Mouse (Mus musculus) 416B (cell line): ENCODE data around the gene Zfp738.
"Not testable (repeated sequence)": the region's sequence is repeated elsewhere in the genome, so short reads cannot be mapped to it uniquely, and the experiment has no call there.

ENCODE experiments used
- DNase-seq: peaks from one replicate; pipeline ENCODE4 v3.0.0; 2011; ENCODE audit warnings: low read depth

Gene Zfp738

GRCm38 (mm10) chr13:67686971-67687370 lies at the start of gene Zfp738:
Gene Zfp738, minus strand, starts transcription at chr13:67687071.
- DNase-seq, result no peak

GRCm38 (mm10) chr13:67734391-67734790 lies 47.5 kb upstream of the Zfp738 start:
- DNase-seq, result not testable (repeated sequence)

GRCm38 (mm10) chr13:67729441-67729840 lies 42.6 kb upstream of the Zfp738 start:
- DNase-seq, result peak; percentile 54

- peak; percentile 68 for DNase-seq
Observed at GRCm38 (mm10) chr13:67728641-67729318, 41.9 kb upstream of the Zfp738 start, which contains the start of gene Zfp65. Gene Zfp65, minus strand, starts transcription at chr13:67729173.

GRCm38 (mm10) chr13:67728106-67728505 lies 41.2 kb upstream of the Zfp738 start:
- DNase-seq, result peak; percentile 48

GRCm38 (mm10) chr13:67725331-67725730 lies 38.5 kb upstream of the Zfp738 start:
- DNase-seq, result not testable (repeated sequence)

GRCm38 (mm10) chr13:67723848-67724479 lies 37.1 kb upstream of the Zfp738 start:
- DNase-seq, result peak; percentile 94

- DNase-seq, result not testable (repeated sequence)
Observed at GRCm38 (mm10) chr13:67683841-67684240, 3.0 kb downstream of the Zfp738 start.

GRCm38 (mm10) chr13:67682959-67683735 lies 3.7 kb downstream of the Zfp738 start:
- DNase-seq, result peak; percentile 95

- DNase-seq, result peak; percentile 11
Observed at GRCm38 (mm10) chr13:67674902-67675301, 12.0 kb downstream of the Zfp738 start.

- DNase-seq, result no peak
Observed at GRCm38 (mm10) chr13:67652496-67652895, 34.4 kb downstream of the Zfp738 start.

- peak; percentile 97 for DNase-seq
Observed at GRCm38 (mm10) chr13:67637294-67638007, 49.4 kb downstream of the Zfp738 start, which contains the start of the genes Gm49345 and Zfp729a. Gene Gm49345, minus strand, starts transcription at chr13:67637769. Gene Zfp729a, minus strand, starts transcription at chr13:67637791.

- peak; percentile 56 for DNase-seq
Observed at GRCm38 (mm10) chr13:67610108-67610507, 76.8 kb downstream of the Zfp738 start.

GRCm38 (mm10) chr13:67609066-67609876 lies 77.6 kb downstream of the Zfp738 start, which contains the start of gene Zfp729b:
Gene Zfp729b, minus strand, starts transcription at chr13:67609707.
- DNase-seq, result peak; percentile 95
